Mouse (Mus musculus): ENCODE measurements around the gene Vmn2r63.
"Not testable (repeated sequence)": the region's sequence is repeated elsewhere in the genome, so short reads cannot be mapped to it uniquely, and the experiment has no call there.

The Vmn2r63 gene

GRCm38 (mm10) chr7:42933722-42934121 is at the start of gene Vmn2r63:
Gene Vmn2r63, minus strand, starts transcription at chr7:42933822.
- not testable (repeated sequence) for DNase-seq

- DNase-seq, result no peak
Observed at GRCm38 (mm10) chr7:42980739-42981138, 47.1 kb upstream of the Vmn2r63 start.

DNA sequence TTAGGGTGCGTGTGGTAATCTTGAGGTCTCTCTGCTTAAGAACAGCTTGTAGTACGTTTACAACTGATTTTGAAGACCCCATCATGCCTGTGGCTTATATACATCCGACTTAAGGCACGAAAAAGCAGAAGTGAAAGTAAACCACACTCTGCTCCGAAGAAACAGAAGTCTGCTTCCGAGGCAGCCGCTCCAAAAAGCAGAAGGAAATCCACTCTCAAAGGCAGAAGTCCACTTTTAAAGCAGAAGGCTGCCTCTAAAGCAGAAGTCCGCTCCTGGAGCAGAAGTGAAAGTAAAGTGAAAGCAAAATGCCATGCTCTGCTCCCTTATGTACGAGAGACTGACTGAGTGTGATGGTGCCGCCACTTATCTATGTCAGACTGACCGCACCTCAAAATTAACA is 46.5 kb upstream of the Vmn2r63 start:
- no peak for DNase-seq

DNA sequence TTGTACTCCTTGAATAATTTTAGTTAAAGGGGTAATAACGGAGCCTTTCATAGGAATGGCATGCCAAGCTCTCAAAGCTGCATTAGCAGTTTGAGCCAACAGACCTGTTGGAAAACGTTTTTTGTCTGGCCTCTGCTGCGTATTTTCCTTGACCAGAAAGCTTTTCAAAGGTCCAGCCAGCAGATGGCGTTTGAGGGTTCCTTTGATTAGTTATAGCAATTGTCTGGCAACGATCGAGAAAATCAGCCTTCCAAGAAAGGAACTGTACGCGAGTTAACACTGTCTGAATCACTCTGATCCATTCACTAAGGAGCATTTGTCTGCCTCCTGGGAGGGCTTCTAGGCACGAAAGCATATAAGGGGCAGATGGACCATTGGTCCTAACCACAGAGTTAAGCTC is 31.6 kb upstream of the Vmn2r63 start:
- no peak for DNase-seq

- not testable (repeated sequence) for DNase-seq
Observed at GRCm38 (mm10) chr7:42898067-42898466, 35.6 kb downstream of the Vmn2r63 start.

GRCm38 (mm10) chr7:42878090-42878489 is 55.5 kb downstream of the Vmn2r63 start:
- DNase-seq, result no peak

GRCm38 (mm10) chr7:42866801-42867458 is 66.7 kb downstream of the Vmn2r63 start, which contains the start of gene Gm2381:
Gene Gm2381, minus strand, starts transcription at chr7:42867234.
- DNase-seq, result not testable (repeated sequence)
